ENCODE assay signal across 8 mouse cellular contexts in the genomic region with DNA sequence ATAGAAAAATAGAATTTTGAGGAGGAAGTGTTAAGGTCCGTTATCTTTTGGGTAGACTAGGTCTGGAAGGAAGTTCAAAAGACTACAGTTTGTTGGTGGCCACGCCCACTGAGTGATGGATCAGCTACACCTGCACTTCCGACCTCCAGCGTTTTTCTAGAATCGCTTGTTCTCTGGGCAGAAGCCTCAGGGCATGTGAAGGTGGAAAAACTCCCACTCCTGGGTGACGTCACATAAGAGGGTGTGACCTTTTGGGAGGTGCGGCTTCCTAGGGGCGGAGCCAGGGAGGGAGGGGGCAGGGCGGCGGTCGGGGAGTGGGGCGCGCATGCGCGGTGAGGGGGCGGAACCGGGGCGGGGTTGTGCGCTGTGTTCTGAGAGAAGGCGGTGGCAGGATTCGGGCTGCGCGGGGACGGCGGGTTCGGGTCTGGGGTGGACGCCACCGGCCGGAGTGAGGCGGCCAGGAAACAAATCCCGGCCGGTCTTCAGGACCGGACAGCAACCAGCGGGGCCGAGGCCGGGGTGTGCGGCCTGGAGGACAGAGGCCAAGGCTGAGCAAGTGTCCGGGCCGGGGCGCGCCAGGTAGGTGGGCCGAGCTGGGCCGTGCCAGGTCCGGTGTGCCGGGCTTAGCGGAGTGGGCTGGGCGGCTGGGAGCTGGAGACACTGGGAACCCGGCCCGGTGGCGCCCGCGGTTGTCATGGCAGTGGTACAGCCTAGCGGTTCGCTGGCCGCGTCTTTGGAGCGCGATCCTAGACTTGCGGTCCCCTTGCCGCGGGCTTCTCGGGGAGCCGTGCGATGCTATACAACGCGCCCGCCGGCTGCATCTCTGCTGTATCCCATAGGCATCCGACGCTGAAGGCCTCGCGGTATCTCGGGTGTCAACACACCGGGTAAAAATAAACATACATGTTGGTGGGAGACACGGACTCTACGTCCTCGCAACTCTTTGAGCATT. TPM values are rescaled to one million over a fixed set of nuclear protein-coding genes. Genes with fewer than 3 reads are reported as not detected.
DNase-seq lines count a peak whose midpoint lies in the region; ATAC-seq lines count a peak whose summit lies in the region.

A gene (plus strand): TSS at position 326 of the 952 bp plus-strand sequence.

- no peaks in the 10 kb centered on the region for H3K36me3 ChIP-seq in hindbrain, embryonic 15.5 days

- H3K9me3 ChIP-seq in hindbrain, embryonic 15.5 days: no peaks in the 10 kb centered on the region

- DNase-seq in T-cell, adult 2 months (ENCODE audit: low spot score): peak; percentile 95
- peak; percentile 93 to 99 for DNase-seq in cerebellum, postnatal 36 days
- peak; percentile 86 to 89 for DNase-seq in frontal cortex, postnatal 36 days (ENCODE audit: low spot score in 2 of 2)
- peak; percentile 80 for DNase-seq in left cerebral cortex, adult 11 months (ENCODE audit: low spot score)
- peak; percentile 93 to 96 for DNase-seq in lung, postnatal 4 days
- DNase-seq in retina, postnatal 7 days (ENCODE audit: low read depth, low spot score): peak; percentile 90
- DNase-seq in urinary bladder, adult 2 months (ENCODE audit: low spot score): peak; percentile 92

- H3K4me1 ChIP-seq in hindbrain, embryonic 15.5 days (replicated peaks): peaks cover 27% of the 10 kb centered on the region; the same call in 1 of the 2 replicates

- peak; percentile 94 for ATAC-seq in hindbrain, embryonic 15.5 days (ENCODE audit: low FRiP score, low read depth)

- H3K9ac ChIP-seq in hindbrain, embryonic 15.5 days: peak within 1 kb of the TSS; percentile 94

- peak within 1 kb of the TSS; percentile 60 for H3K4me2 ChIP-seq in hindbrain, embryonic 15.5 days

- no peaks in the 10 kb centered on the region for H3K27me3 ChIP-seq in hindbrain, embryonic 15.5 days

- H3K27ac ChIP-seq in hindbrain, embryonic 15.5 days (replicated peaks): peak within 1 kb of the TSS; percentile 78

- under 1% methylated on average over 72 of the region's 77 CpGs for WGBS in hindbrain, embryonic 15.5 days

- peak within 1 kb of the TSS; percentile 96 for H3K4me3 ChIP-seq in hindbrain, embryonic 15.5 days

RNA-seq across cellular contexts. Expression of the gene that starts here (rescaled TPM):
- 69.9 and 73.5 TPM in 2 replicates for polyA plus RNA-seq in hindbrain, embryonic 15.5 days (2015; fragmentation: Nextera tagmentation; extraction: Ambion mirVana)
- polyA plus RNA-seq in urinary bladder, adult 2 months (2012; rRNA removed): 27.8 and 33.7 TPM in 2 replicates

Comparison
In these comparisons a context has a peak if more than half of its experiments do, and no peak if none do; other contexts are left out.
1. Peak in every context shown above with its lines: DNase-seq, ATAC-seq, H3K4me3 ChIP-seq and H3K27ac ChIP-seq.